Mouse (Mus musculus) E14TG2a.4 (cell line): ENCODE results near the gene Klc1.

Experiments
- CTCF ChIP-seq: conservative IDR thresholded peaks from 2 replicates; pipeline ENCODE4 v1.5.1; 2014; ENCODE audit warnings: low read length
- NANOG ChIP-seq: IDR thresholded peaks from 2 replicates; pipeline ENCODE4 v1.6.1; 2014; ENCODE audit warnings: borderline replicate concordance, low read length, mixed read lengths
- POU5F1 ChIP-seq: IDR thresholded peaks from 2 replicates; pipeline ENCODE4 v1.6.1; 2014; ENCODE audit warnings: low read length, borderline replicate concordance

DNA sequence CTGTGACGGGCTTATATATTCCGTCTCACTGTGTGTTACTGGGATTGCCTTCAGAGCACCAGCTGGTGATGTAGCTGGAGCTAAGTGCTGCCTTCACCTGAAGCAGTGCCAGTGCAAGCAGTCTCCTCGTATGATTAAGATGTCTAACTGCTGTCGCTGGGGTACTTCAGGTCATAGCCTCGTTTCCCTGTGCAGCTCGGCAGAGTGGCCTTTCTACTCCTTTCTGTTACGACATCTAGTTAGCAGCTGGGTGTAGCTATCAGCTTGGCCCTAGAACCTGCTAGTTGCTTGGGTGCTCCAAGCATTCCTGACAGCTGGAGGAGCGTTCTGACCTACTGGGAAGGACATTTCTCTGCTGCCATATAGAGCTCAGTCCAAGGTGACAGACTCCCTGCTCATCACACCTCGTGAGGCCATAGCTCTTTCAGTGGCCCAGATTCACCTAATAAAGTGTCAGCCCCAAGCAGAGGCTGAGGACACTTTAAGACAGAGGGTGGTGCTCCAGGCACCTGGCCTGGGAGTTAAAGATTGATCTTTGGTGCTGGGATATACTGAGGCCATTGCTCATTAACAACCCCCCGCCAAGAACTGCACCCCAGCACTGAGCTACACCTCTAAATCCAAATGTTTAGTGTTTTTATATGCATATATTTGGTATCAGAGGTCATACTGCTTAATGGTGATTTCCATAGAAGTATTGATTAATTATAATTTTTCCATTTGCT is 42.0 kb downstream of the Klc1 start:
- no peak for TF ChIP-seq CTCF
- no peak for TF ChIP-seq NANOG
- TF ChIP-seq POU5F1 = no peak
